Mouse (Mus musculus) forebrain, postnatal 0 days (tissue): ENCODE results near the gene Sass6. TPM values are rescaled to one million over a fixed set of nuclear protein-coding genes. Genes with fewer than 3 reads are reported as not detected.
"Not testable (repeated sequence)": the region's sequence is repeated elsewhere in the genome, so short reads cannot be mapped to it uniquely, and the experiment has no call there.

Source experiments
- ATAC-seq: fragments of 200-750 bp; cut with Nextera tagmentation; 2 replicates; pipeline ENCODE4 v1.8.0; 2017; ENCODE audit warnings: mild to moderate bottlenecking, moderate library complexity
- DNase-seq: peaks from one replicate; pipeline ENCODE4 v3.0.0-alpha.2; 2015
- H3K27ac ChIP-seq: fragments of 300-500 bp; sonication (generic); 2 replicates; pipeline ENCODE4 v1.5.1; 2014; ENCODE audit warnings: low read depth, mild to moderate bottlenecking, antibody characterized with exemption, low read length, moderate library complexity, mixed read lengths
- H3K27me3 ChIP-seq: fragments of 300-500 bp; sonication (generic); 2 replicates; pipeline ENCODE4 v1.6.1; 2014; ENCODE audit warnings: mild to moderate bottlenecking, low read length, mixed read lengths; ENCODE audit not compliant: insufficient read depth
- H3K36me3 ChIP-seq: fragments of 300-500 bp; sonication (generic); 2 replicates; pipeline ENCODE4 v1.6.1; 2014; ENCODE audit warnings: mild to moderate bottlenecking, moderate library complexity; ENCODE audit not compliant: insufficient read depth
- H3K4me1 ChIP-seq: fragments of 300-500 bp; sonication (generic); 2 replicates; pipeline ENCODE4 v1.6.1; 2014; ENCODE audit warnings: antibody characterized with exemption; ENCODE audit not compliant: insufficient read depth
- H3K4me2 ChIP-seq: fragments of 300-500 bp; sonication (generic); 2 replicates; pipeline ENCODE4 v1.6.1; 2014; ENCODE audit warnings: low read depth, mild to moderate bottlenecking, moderate library complexity
- H3K4me3 ChIP-seq: fragments of 300-500 bp; sonication (generic); 2 replicates; pipeline ENCODE4 v1.5.1; 2014; ENCODE audit warnings: low read depth, low read length, mixed read lengths
- H3K9ac ChIP-seq: fragments of 300-500 bp; sonication (generic); 2 replicates; pipeline ENCODE4 v1.6.1; 2014; ENCODE audit warnings: mild to moderate bottlenecking
- H3K9me3 ChIP-seq: fragments of 300-500 bp; sonication (generic); 2 replicates; pipeline ENCODE4 v1.6.1; 2016; ENCODE audit warnings: low read length
- CTCF ChIP-seq: sonication (generic); IDR thresholded peaks from 2 replicates; pipeline ENCODE4 v1.5.1; 2016; ENCODE audit warnings: antibody characterized with exemption, control low read depth, low read depth
- WGBS: fragments of 180-500 bp; shearing (Covaris S2); extraction: QIAGEN DNeasy Blood & Tissue Kit; methylation state at CpG from one replicate; pipeline ENCODE4 v1.1.7; 2014; 5-methylcytosine and 5-hydroxymethylcytosine counted together
- polyA plus RNA-seq: library from polyadenylated mRNA; unstranded; fragments of >200 nt; fragmentation: Nextera tagmentation; extraction: Ambion mirVana; gene quantifications from 2 replicates; pipeline ENCODE4 v1.2.1, GENCODE M21; 2015
- total RNA-seq: library from RNA; depleted of rRNA; stranded (reverse); fragments of >200 nt; gene quantifications from 2 replicates; pipeline ENCODE4 v1.2.3, GENCODE M21; 2014; rRNA removed

The Sass6 gene
- total RNA-seq (8.7 and 10.3 TPM in 2 replicates), polyA plus RNA-seq (6.0 and 8.0 TPM in 2 replicates)

DNA sequence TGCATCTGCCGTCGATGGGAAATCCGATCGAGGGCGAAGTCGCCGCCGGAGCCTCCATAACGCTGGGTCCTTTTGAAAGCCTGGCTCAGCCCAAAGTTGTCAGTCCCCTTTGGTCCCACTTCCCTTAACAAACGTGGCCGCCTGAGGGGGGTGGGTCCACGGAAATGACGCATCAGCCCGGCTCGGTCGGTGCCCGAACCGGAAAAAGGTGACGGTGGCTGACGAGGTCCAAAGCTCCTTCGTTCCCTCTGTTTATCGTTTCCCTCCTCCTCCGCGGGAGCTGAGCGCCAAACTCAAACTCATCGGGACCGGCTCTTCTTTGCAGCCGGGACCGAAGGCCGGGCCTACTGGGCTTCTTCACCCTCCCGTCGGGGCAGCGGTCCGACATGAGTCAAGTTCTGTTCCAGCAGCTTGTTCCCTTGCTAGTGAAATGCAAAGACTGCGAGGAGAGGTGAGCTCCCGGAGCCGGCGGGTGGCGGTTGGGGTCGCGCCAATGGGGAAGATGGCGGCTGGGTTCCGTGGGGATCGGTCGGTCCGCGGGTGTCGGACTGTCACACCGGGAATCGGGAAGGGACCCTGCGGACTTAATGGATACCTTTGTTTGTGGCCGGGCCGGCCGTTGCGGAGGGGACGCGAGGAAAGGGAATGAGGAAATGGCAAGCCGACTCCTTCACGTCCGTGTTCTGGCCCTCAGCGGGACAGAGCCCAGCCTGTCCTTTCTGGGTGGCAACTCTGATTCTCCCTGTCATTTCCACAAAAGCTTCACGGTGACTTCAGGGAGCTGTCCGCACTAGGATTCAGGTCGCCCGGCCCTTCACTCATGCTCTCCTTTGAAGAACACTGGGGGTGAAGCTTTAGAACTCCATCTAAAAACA lies at the start of gene Sass6:
Gene Sass6, plus strand, starts transcription at position 255 of the 875 bp plus-strand sequence.
- peak within 1 kb of the TSS; percentile 65 for H3K9ac ChIP-seq
- H3K27ac ChIP-seq, result peak within 1 kb of the TSS; percentile 92
- no peak for TF ChIP-seq CTCF
- ATAC-seq, result peak; percentile 99
- H3K4me3 ChIP-seq, result peak within 1 kb of the TSS; percentile 91
- no peaks in the 10 kb centered on the region for H3K27me3 ChIP-seq
- peak; percentile 99 for DNase-seq
- peaks cover 9% of the 10 kb centered on the region; the same call in 1 of the 2 replicates for H3K4me1 ChIP-seq
- H3K4me2 ChIP-seq, result peak within 1 kb of the TSS; percentile 58
- H3K36me3 ChIP-seq, result peaks cover 8% of the 10 kb centered on the region; the same call in 1 of the 2 replicates
- H3K9me3 ChIP-seq, result no peaks in the 10 kb centered on the region
- under 1% methylated on average over 65 of the region's 65 CpGs for WGBS

DNA sequence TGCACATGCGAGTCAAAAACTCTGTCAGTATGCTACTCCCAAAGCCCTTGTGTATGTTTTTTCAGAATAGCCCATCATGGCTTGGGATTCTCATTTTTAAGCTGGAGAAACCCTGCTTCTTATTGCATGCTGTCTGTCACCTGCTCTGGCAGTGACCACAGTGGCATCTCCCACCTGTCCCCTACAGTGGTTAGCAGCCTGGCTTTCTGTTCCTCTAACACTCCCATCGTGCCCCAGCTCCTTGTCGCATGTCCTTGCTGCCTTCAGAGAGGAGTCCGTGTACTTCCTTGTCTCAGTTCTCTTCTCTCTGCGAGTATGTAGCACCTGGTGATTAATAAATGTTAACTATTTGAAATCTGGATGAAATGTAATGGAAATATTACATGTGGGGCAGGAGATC lies 47.4 kb upstream of the Sass6 start:
- Histone ChIP-seq H3K9ac (no peak overlapping the region), H3K27me3 (no peaks in the 10 kb centered on the region), H3K4me1 (no peaks in the 10 kb centered on the region), H3K4me2 (no peak overlapping the region), H3K9me3 (no peaks in the 10 kb centered on the region), H3K27ac (no peak overlapping the region), H3K4me3 (no peak overlapping the region), H3K36me3 (peaks cover 42% of the 10 kb centered on the region)
- no peak for ATAC-seq
- 93% methylated on average over 5 of the region's 5 CpGs for WGBS
- DNase-seq, result no peak
- TF ChIP-seq CTCF, result no peak

DNA sequence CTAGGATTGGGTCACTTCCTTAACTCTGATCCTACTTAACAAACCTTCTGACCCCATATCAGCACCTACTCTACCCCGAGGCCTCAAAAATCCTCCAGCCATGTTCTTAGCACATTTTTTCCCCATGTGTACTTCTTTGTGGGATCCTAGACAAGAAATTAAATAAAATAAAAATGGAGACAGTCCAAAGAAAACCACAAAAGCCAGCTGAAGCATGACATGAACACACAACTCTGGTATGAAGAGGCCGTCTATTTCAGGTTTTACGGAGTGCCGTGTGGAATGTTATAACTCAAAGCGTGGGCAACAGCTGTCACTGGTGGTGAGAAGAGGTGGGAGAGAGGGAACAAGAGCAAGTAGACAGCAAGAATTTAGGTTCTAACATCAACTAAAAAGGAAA lies 43.4 kb upstream of the Sass6 start:
- Histone ChIP-seq H3K4me2 (no peak overlapping the region), H3K4me3 (no peak overlapping the region), H3K27ac (no peak overlapping the region), H3K9me3 (no peaks in the 10 kb centered on the region), H3K27me3 (no peaks in the 10 kb centered on the region), H3K4me1 (no peaks in the 10 kb centered on the region), H3K36me3 (peaks cover 19% of the 10 kb centered on the region), H3K9ac (no peak overlapping the region)
- ATAC-seq (no peak), DNase-seq (no peak)
- TF ChIP-seq CTCF, result no peak
- WGBS, result 97% methylated on average over 5 of the region's 5 CpGs

- H3K4me2 ChIP-seq, H3K4me1 ChIP-seq, H3K27ac ChIP-seq, H3K36me3 ChIP-seq, H3K9ac ChIP-seq, H3K9me3 ChIP-seq, H3K4me3 ChIP-seq, ATAC-seq, DNase-seq, H3K27me3 ChIP-seq: not testable (repeated sequence)
- WGBS, result 95% methylated on average over 13 of the region's 14 CpGs
Measured at GRCm38 (mm10) chr3:116561315-116561714, 33.5 kb upstream of the Sass6 start.

DNA sequence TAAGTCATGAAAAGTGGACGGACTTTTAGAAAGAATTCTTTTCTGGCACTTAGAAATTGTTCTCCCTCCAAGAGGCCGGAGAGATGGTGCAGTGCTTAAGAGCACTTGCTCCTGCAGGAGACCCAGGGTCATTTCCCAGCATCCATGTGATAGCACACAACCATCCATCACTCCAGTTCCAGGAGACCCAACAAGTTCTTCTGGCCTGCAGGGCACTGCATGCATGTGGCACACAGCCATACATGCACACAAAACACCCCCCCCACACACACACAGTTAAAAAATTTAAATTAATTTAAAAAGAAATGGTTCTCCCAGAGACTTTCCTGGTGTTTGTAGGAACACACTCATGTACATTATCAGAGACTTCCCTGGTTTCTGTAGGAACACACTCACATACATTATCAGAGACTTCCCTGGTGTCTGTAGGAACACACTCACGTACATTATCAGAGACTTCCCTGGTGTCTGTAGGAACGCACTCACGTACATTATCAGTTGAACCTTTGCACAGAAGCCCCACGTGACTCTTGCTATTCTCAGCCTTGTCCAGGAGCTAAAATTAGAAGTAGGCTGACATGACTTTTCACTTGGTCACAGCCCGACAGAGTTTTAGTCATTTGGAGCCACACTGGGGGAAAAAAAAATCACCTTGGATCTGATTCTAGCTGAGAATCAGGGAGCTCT lies 32.2 kb upstream of the Sass6 start, which contains the start of gene Lrrc39:
Gene Lrrc39, plus strand, starts transcription at position 566 of the 687 bp plus-strand sequence.
- DNase-seq (no peak), ATAC-seq (no peak)
- Histone ChIP-seq H3K4me1 (no peaks in the 10 kb centered on the region), H3K4me3 (no peak within 1 kb of the TSS), H3K36me3 (no peaks in the 10 kb centered on the region), H3K27ac (no peak within 1 kb of the TSS), H3K4me2 (no peak within 1 kb of the TSS), H3K27me3 (no peaks in the 10 kb centered on the region), H3K9me3 (no peaks in the 10 kb centered on the region), H3K9ac (no peak within 1 kb of the TSS)
- no peak for TF ChIP-seq CTCF
- 79% methylated on average over 7 of the region's 7 CpGs for WGBS

DNA sequence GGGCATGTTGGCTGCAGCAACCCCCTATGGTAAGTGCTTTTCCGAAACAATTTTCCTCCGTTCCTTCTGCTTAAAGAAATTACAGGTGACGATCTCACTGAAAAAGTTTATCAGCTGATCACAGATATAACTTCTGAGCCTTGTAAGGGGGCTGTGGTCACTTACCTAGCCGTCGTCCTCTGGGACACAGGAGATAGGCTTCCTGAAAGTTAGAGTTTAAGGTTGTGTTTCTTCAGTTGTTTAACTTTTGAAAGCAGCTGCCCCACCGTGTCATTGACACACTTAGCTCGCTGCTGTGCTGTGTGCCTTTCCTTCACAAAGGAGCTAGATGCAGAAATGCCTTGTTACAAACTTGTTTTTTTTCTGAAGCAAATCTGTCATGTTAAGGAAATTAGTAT lies 31.7 kb upstream of the Sass6 start:
- DNase-seq, result no peak
- Histone ChIP-seq H3K36me3 (no peaks in the 10 kb centered on the region), H3K27me3 (no peaks in the 10 kb centered on the region), H3K4me2 (no peak overlapping the region), H3K9me3 (no peaks in the 10 kb centered on the region), H3K4me3 (no peak overlapping the region), H3K4me1 (no peaks in the 10 kb centered on the region), H3K9ac (no peak overlapping the region), H3K27ac (no peak overlapping the region)
- TF ChIP-seq CTCF, result no peak
- ATAC-seq, result no peak
- 87% methylated on average over 7 of the region's 7 CpGs for WGBS

GRCm38 (mm10) chr3:116570628-116571027 lies 24.2 kb upstream of the Sass6 start:
- Histone ChIP-seq H3K27me3 (no peaks in the 10 kb centered on the region), H3K9ac (no peak overlapping the region), H3K4me2 (no peak overlapping the region), H3K36me3 (no peaks in the 10 kb centered on the region), H3K27ac (no peak overlapping the region), H3K9me3 (no peaks in the 10 kb centered on the region), H3K4me3 (no peak overlapping the region), H3K4me1 (no peaks in the 10 kb centered on the region)
- ATAC-seq (no peak), DNase-seq (no peak)
- WGBS, result 80% methylated on average over 2 of the region's 2 CpGs
- no peak for TF ChIP-seq CTCF
